Mouse (Mus musculus): ENCODE data around the gene Ddit4l.
"Not testable (repeated sequence)": the region's sequence is repeated elsewhere in the genome, so short reads cannot be mapped to it uniquely, and the experiment has no call there.

Gene Ddit4l

DNA sequence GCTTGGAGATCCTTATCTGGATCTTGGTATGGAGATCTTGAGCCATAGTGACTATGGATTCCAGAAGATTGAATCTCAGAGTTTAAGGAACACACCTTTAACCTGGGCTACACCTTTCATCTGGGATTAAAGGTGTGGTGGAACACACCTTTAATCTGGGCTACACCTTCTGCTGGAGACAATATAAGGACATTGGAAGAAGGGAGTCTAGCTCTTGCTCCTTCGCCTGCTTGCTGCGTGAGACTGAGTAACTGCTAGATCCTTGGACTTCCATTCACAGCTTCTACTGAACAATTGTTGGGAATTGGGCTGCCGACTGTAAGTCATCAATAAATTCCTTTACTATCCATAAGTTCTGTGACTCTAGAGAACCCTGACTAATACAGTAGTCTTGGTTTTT, at the start of gene Ddit4l:
Gene Ddit4l (plus strand): TSS at position 301 of the 400 bp plus-strand sequence.
- not testable (repeated sequence) for DNase-seq (ENCODE audit: extremely low read depth, insufficient read length, low spot score)

DNA sequence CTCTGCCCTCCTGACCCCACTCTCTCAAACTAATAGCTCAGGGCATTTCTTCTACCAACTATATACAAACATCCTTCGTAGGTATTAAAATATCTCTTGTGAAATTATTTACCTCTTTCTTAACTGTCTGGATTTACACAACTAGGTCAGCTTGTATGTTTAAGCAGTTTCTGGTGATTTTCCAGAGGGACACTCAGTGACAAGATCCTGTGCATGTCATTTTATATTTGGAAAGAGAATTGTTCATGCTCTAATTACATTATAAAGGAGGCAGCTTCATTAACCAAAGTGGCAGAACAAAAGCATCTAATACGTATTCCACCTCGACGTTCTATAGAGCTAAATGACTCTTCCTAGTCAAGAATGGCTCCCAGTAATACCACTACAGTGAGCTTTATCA, 45.3 kb upstream of the Ddit4l start:
- DNase-seq (ENCODE audit: extremely low read depth, insufficient read length, low spot score), result no peak

DNA sequence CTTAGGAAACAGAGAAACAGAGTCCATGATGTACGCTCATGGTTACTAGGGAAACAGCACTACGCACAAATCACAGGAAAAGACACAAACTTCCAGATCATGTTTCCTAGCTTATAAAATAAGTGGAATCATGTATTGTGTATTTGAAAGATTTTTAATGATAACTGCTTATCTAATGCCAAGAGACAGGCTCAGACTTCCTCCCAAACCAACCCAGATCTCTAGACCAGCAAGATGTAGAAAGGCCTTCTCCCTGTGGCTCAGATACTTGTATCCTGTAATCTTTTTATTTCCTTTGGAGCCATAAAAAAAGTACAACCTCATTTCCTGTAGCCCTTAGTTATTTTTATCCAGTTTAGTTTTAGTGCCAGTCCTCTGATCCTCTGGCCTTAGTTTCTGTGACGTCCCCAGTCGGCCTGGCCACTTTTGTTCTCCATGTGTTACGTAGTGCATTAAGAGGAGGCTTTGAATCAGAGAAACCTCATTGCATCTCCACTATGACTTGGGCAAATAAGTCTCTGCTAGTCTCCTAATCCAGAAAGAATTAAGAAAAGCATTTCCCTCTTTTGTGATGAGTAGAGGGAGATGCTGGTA, 34.9 kb upstream of the Ddit4l start:
- no peak for DNase-seq (ENCODE audit: extremely low read depth, insufficient read length, low spot score)

DNA sequence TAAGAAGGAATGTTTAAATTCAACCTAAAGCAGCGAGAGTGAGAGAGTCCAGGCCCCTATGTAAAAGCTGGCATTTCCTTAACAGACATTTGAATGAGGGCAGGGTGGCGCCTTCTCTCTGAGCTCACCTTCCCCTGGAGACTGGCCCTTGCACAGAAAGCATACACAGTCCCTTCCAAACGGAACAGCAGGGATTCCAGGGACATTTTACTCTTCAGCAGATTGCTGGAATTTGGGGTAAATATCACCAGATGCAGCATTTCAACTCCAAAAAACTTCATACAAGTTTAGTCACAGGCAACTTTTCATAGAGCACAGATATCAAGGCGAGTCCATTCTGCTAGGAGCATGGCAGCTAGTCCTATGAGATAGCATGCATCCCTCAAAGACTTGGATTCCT, 31.6 kb upstream of the Ddit4l start:
- DNase-seq (ENCODE audit: extremely low read depth, insufficient read length, low spot score), result no peak

DNA sequence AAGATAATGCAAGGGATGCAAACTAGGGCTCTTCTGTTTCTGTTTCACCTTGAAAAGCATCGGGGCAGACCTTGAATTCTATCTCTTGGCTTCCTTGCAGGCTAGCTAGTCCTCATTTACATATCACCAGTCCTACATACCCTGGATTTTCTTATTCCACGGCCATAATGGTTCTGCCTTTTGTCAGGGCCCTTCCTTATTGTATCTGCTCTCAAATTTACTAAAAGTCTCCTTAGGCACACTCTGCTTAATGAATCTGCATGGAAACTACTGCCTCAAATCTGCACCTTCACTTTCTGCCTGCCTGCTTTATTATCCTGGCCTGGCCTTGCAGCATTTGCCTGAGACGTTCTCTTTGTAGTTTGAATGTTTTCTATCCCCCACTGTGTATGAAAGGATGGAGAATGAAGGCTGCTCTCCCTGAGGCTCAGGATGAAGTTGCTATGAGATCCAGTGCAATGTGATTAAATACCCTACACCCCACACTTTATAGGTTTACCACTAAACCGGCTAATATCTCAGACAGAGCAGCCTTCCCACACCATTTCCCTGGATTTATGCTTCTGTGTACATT, 27.0 kb upstream of the Ddit4l start:
- no peak for DNase-seq (ENCODE audit: extremely low read depth, insufficient read length, low spot score)

DNA sequence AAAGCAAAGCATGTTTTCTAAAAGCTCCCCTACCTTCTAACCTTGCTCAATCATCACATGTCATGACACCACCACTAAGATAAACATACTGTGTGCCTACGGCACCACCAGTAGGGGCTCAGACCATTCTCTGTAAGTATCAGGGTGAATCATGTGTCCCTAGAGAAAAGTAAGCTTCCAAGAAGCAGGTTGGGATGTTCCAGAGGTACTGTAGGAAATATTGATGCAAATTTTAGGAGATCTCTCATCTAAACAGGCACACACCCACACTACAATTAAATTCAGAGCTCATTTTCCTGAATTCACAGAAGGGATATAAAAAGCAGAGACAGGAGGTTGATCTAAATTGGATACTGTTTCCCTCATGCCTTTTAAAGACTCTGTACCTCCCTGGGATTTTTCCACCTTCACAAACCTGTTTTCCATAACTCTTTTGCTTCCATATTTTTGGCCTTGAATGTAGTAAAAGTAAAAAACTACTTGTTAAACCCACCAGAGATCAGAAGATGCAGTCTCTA, 12.4 kb upstream of the Ddit4l start:
- no peak for DNase-seq (ENCODE audit: extremely low read depth, insufficient read length, low spot score)

DNA sequence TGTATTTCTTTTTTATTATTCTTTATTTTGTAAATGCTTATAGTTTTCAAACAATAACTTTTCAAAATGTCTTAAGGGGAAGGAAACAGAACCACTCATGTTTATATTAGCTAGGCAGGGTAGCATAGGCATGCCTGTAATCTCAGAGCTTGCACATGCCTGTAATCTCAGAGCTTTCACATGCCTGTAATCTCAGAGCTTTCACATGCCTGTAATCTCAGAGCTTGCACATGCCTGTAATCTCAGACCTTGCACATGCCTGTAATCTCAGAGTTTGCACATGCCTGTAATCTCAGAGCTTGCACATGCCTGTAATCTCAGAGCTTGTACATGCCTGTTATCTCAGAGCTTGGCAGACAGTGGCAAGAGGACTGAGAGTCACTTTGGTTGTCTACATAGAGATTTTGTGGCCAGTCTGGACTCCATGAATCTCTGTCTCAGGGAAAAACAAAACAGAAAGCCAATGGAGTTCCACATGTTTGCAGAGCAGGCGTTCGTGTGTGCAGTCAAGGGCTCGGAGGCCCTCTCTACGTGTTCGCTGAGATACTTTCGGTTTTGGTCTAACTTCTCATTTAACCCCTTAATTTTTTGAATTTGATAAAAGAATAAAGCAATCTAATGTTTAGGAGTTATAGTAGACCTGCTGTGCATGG, 10.8 kb upstream of the Ddit4l start:
- DNase-seq (ENCODE audit: extremely low read depth, insufficient read length, low spot score), result no peak

DNA sequence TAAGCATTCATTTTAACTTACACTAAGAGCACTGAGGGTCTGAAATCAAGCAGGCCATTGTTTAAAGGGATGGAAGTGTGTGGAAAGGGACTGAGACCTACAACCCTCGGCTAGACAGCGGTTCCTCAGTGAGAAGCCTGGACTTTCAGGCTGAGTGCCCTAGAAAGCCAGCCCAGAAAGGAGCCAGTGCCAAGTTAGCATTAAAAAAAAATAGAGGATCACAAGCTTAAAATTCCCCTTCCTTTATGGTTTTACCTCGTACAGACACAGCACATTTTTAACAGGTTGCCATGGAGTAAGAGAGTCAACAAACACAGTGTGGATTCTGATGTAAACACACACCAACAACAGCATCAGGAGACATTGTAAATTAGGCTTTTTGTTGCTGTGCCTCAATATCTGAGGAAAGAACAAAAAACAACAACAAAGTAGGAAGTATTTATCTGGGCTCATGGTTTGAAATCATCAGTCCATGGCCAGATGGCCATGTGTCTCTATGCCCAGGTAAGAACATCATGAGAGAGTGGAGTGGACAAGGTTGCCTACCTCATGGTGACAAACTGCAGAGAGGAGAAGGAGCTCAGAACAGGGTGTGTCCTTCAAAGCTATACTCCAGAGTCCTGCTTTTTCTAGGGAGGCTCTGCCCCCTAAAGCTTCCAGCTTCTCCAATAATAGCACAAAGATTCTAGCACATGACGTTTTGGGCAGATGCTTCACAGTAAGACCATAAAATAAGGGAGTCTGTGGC, 10.1 kb upstream of the Ddit4l start:
- no peak for DNase-seq (ENCODE audit: extremely low read depth, insufficient read length, low spot score)

DNA sequence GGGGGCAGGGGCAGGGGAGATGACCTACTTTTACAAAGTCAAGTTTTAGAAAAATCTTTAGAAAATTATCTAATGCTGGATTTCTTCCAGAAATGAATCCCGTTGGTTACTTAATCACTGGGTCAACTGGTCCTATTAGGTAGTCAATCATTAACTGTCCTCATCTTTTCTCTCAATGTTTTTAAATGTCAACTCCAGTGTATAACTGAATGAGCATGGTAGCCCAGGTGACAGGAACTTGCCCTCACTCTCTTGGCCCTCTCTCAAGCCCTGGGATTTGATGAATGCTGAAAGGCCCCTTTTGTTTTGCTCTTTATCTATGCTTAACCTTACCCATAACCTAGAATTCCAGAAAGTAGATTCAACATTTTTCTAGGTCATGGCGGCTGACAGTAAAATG, 9.4 kb upstream of the Ddit4l start:
- no peak for DNase-seq (ENCODE audit: extremely low read depth, insufficient read length, low spot score)

DNA sequence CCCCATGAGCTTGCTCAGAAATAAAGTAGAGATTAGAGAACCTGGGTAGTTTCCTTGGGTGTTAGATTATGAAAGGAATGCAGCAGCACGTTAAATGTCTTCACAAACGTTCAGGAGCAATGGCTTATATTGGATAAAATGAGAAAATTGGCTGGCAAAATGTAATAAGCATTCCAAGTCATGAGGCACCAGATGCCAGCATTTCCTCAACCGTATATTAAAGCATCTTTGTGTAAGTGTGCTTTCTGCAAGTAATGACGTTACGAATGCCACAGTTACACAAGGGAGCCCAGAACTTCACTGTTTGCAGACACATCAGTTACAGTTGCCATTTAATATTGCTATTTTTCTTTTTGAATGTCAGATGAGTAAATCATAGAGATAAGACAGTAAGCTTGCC, 872 bp upstream of the Ddit4l start:
- DNase-seq (ENCODE audit: extremely low read depth, insufficient read length, low spot score), result no peak

DNA sequence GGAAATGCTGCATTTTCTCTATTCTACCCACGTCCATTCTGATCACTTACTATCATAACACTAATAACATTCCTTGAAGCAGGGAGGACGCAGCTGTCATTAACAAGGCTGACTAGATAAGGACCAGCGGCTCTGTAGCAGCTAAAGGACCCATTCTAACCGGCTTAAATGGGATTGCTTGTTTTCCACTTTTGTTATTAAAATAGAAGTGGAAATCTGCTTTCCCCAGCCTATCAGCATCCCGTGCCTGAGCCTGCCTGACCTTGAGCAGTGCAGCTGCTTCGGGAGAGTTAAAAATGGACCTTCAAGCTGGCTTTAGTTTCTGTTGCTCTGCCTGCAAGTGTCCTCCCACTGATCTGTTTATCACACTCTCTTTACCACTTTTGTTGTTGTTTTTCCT, 679 bp downstream of the Ddit4l start:
- no peak for DNase-seq (ENCODE audit: extremely low read depth, insufficient read length, low spot score)

DNA sequence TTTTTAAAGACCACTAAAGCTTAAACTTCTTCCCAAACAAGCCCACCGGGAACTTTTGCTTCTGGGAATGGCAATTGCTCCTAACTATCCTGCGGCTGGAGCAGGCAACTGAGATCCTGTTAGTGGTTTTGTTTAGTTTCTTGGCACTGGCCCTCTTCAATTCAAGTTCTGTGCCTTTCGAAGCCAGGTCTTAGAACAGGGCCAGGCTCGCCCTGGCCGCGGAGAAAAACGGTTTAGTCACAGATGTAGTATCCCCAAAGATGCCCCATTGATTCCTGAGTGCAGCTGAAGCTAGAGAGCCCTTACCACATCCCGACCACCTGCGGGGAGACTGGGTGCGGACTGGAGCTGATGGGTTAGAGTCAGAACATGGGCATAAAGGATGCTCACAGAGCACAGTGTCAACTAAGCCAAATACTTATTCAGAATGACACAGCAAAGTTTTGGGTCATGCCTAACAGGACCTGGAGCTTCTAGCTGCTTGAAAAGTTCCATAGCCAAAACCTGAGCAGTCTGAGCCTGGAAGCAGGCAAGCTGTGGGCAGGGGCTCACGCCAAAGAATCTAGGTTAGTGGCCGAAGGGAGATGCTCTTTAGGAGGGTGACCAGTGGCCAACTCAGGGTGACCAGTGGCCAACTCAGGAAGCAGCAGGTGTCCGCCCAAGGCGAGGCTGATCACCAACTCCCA, 1.6 kb downstream of the Ddit4l start:
- no peak for DNase-seq (ENCODE audit: extremely low read depth, insufficient read length, low spot score)

DNA sequence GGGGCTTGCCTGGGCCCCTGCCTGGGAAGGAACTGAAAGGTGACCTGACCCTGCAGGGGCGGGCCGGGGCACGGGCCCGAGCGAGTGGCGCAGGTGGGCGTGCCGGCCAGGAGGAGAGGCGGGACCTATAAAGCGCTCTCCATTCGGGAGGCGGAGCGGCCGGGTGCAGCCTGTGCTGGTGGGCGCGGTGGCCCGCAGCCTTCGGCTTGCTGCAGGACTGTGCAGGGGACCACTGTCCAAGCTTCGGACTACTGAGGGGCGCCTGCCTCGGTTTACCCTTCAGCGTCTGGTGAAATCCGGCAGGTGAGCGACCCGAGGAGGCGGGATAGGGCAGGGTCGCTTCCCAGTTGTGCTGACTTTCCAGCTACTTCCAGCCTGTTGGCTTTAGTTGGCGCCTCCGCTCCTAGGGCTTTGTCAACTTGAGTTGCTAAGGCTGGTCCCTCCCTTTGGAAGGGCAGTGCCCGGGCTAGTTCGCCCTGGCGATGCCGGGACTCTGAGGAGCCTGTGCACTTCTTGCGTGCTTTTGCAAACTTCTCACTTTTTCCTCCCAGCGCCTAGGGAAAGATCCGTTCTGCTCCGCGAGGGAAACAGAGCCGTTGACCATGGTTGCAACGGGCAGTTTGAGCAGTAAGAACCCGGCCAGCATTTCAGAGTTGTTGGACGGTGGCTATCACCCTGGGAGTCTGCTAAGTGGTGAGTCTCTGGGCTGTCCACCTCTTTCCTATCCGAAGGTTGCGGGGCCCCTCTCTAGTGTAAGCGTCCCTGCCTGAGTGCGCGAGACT, 2.4 kb downstream of the Ddit4l start:
- DNase-seq (ENCODE audit: extremely low read depth, insufficient read length, low spot score), result peak; percentile 52

DNA sequence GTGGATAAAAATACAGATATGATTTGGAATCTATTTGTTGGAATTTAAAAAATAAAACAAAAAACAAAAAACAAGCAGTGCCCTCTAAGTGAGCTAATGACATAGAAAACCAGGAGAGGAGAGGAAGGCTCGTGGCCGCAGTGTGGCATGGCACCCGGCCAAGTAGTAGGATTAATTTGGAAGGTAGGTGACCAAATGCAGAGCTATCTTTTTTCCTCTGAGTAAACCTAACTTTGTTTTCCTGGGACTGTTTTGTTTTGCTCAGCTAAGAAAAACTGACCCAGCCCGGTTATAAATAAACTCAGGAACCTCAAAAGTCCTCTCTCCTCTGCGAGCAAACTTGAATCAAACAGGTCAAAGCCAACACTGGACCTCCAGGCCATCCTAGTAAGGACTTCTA, 3.6 kb downstream of the Ddit4l start:
- no peak for DNase-seq (ENCODE audit: extremely low read depth, insufficient read length, low spot score)

DNA sequence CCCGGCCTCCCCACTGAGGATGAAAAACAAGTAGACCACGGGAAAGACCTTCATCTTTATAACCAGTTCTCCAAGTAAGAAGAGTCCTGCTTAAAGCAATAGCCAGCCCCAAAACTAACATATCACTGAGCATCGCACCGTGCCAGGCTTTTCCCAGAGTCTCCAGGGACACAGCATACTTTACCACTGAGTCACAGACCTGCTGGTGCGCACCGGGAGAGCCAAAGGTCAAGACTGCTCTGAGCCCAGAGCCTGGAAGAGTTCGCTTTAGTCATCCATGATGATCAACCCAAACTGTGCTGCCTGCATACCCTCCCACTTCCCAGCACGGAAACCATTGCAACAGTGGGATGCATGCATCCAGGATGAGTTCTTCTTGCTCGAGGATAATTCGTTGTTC, 12.3 kb downstream of the Ddit4l start:
- DNase-seq (ENCODE audit: extremely low read depth, insufficient read length, low spot score), result peak; percentile 61

DNA sequence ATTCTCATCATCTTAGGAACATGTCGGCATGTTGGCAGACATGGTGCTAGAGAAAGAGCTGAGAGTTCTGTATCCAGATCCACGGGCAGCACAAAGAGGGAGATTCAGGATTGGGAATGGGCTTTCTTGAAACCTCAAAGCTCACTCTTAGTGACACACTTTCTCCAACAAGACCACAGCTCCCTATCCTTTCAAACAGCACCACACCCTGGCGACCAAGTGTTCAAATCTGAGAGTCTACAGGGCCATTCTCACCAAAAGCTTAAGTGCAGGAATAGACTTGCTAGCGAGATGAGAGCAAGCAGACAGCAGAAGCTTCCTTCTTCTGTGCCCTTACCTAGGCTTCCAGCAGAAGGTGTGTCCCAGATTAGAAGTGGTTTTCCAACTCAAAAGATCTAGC, 15.2 kb downstream of the Ddit4l start:
- no peak for DNase-seq (ENCODE audit: extremely low read depth, insufficient read length, low spot score)

DNA sequence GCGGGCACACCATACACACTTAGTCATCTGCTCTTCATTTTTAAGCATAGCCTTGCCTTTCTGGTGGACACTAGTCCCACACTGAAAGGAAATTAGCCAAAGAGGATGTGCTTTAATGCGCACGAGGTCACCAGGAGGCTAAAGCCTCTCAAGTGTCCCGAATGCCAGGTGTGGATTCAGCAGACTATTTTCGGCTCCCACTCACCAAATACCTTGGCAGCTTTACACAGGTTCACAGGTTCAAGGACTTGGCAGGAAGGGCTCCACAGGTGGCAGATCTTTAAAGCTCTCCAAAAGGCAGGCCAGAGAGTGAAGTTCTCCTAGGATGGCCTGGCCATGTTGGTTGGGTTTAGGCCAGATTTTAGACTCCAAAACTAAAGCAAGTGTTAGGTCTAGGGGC, 19.8 kb downstream of the Ddit4l start:
- DNase-seq (ENCODE audit: extremely low read depth, insufficient read length, low spot score), result no peak

DNA sequence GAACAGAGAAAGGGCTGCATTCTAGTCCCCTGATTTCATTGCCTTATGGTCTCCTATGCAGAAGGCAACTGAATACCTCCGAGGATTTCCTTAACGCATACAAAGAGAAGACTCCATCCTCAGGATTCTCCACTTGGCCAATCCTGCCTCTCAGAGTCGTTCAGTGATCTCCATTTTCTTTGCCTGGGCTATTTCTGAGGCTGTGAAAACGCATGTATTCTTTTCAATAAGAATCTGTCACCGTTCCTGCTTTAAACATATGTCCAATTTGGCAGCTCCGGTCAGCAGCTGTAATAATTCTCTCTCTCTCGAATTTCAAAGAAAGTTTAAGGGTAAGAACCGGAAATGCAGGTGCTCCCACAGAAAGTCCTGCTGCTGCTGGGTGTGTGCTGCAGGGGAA, 20.7 kb downstream of the Ddit4l start:
- no peak for DNase-seq (ENCODE audit: extremely low read depth, insufficient read length, low spot score)

DNA sequence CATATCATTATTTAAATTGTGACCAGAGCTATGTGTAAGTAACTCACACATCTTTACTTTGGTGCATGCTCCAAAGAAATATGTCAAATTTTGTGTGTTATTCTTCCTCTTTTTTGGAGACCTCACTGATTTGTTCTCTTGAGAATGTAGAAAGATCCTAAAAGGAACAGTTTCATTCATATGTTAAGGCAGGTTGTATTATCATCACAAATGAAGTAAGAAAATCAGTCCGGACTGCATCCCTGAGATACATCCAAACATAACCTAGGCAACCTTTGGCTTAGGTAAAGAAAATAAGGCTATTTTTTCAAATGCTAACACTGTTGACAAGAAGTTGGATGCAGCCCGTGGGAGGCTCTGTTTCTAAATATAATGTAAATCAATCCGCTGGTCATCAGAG, 21.2 kb downstream of the Ddit4l start:
- no peak for DNase-seq (ENCODE audit: extremely low read depth, insufficient read length, low spot score)

DNA sequence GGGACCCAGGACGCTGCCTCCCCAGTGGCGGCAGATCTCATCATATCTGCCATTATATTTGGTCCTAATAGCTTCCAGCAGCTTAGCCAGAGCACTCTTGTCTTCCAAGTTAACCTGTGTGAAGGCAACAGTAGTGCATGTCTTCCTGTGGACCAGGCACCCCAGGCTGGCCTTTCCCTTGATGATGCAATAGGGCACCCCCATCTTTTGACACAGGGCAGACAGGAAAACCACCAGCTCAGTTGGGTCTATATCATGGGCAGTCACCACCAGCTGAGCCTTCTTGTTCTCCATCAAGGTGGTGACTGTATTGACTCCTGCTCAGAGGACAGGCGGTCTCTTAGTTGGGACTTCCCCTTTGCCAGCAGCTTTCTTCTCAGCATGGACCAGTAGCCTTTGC, 22.7 kb downstream of the Ddit4l start:
- no peak for DNase-seq (ENCODE audit: extremely low read depth, insufficient read length, low spot score)
